Mouse (Mus musculus) CD4-positive, CD25-positive, alpha-beta regulatory T cell (primary cell): Measurements from ENCODE around the gene Krtap19-1. TPM values are rescaled to one million over a fixed set of nuclear protein-coding genes. Genes with fewer than 3 reads are reported as not detected.

Source experiments
- polyA plus RNA-seq: library from polyadenylated mRNA; unstranded; fragments of 100-300 nt; shearing (Covaris generic); gene quantifications from one replicate; pipeline ENCODE4 v1.2.1, GENCODE M21; 2017

The Krtap19-1 gene
- not detected for polyA plus RNA-seq

GRCm38 (mm10) chr16:88869311-88869710 lies at the start of gene Krtap19-1:
Krtap19-1 (minus strand) TSS chr16:88869411.

GRCm38 (mm10) chr16:88896357-88896756 lies 27.1 kb upstream of the Krtap19-1 start, which contains the start of gene Krtap19-5:
Krtap19-5 (minus strand) TSS chr16:88896457.

GRCm38 (mm10) chr16:88884989-88885388 lies 15.8 kb upstream of the Krtap19-1 start, which contains the start of gene Krtap19-4:
Krtap19-4 (minus strand) TSS chr16:88885089.

DNA sequence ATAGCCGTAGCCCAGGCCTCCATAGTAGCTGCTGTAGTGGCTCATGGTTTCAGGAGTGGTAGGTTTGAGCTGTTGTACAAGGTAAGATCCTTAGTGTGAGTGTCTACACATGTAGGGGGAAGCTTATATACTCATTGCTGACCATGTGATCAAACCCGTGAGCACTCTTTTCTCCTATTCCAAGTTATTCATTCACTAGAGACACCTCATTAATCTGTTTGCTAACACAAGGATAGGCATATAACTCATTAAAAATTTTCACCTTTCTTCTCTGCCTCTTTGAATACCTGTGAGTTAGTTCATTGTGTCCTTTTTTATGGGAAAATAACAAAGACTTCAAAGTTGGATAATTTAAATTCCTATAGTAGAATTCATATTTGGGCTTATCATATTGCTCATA lies 8.7 kb upstream of the Krtap19-1 start, which contains the start of gene Krtap19-3:
Krtap19-3 (minus strand) TSS at position 101 of the 400 bp plus-strand sequence.

GRCm38 (mm10) chr16:88874169-88874568 lies 5.0 kb upstream of the Krtap19-1 start, which contains the start of gene Krtap19-2:
Krtap19-2 (minus strand) TSS chr16:88874269.

DNA sequence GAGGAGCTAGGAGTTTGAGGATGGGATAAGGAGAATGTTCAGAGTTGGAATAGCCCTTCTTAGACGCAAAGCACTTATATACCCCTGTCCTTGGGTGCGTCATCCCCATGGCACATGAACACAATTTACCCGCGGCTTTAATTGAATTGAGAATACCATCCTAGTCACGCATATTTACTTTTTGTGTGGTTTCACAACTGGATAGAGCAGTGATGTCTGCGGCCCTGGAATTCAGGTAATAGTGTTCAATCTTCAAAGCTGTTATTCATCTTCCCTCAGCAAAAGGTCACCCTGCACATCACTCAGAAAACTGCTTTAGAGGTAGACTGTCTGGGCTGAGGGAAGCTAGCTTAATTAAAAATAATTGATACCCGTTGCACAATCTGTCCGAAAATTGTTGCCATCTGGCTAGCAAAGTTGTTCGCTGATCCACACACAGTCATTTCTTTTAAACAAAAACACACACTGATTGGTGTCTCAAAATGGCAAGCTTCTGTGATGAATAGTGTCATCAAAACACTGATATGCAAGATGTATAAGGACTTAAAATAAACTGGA lies 43.0 kb downstream of the Krtap19-1 start, which contains the start of gene Krtap14:
Krtap14 (minus strand) TSS at position 51 of the 558 bp plus-strand sequence.

GRCm38 (mm10) chr16:88820066-88820465 lies 49.1 kb downstream of the Krtap19-1 start, which contains the start of gene Krtap15:
Krtap15 (plus strand) TSS chr16:88820215.

Other genes starting within 250 kb of the Krtap19-1 start
- not detected for gene 2310079G19Rik, start 241.7 kb downstream of the Krtap19-1 start, polyA plus RNA-seq
- not detected for gene Krtap26-1, start 221.6 kb downstream of the Krtap19-1 start, polyA plus RNA-seq
- not detected for gene Krtap27-1, start 197.7 kb downstream of the Krtap19-1 start, polyA plus RNA-seq
- not detected for gene 2310061N02Rik, start 161.4 kb downstream of the Krtap19-1 start, polyA plus RNA-seq
- gene Krtap13-1, start 140.5 kb downstream of the Krtap19-1 start, polyA plus RNA-seq: not detected
- not detected for gene Krtap13, start 117.8 kb downstream of the Krtap19-1 start, polyA plus RNA-seq
- not detected for gene 2310034C09Rik, start 110.6 kb downstream of the Krtap19-1 start, polyA plus RNA-seq
- gene 2310057N15Rik, start 95.2 kb downstream of the Krtap19-1 start, polyA plus RNA-seq: not detected
- not detected for gene Gm5965, start 91.5 kb downstream of the Krtap19-1 start, polyA plus RNA-seq
- not detected for gene Gm20741, start 57.2 kb downstream of the Krtap19-1 start, polyA plus RNA-seq
- not detected for gene Krtap15, start 49.2 kb downstream of the Krtap19-1 start, polyA plus RNA-seq
- gene Krtap14, start 43.3 kb downstream of the Krtap19-1 start, polyA plus RNA-seq: not detected
- not detected for gene Krtap19-2, start 4.9 kb upstream of the Krtap19-1 start, polyA plus RNA-seq
- gene Krtap19-3, start 8.6 kb upstream of the Krtap19-1 start, polyA plus RNA-seq: not detected
- not detected for gene Krtap19-4, start 15.7 kb upstream of the Krtap19-1 start, polyA plus RNA-seq
- gene Krtap19-5, start 27.0 kb upstream of the Krtap19-1 start, polyA plus RNA-seq: not detected
- not detected for gene Krtap19-9b, start 62.9 kb upstream of the Krtap19-1 start, polyA plus RNA-seq
- gene Krtap16-3, start 93.5 kb upstream of the Krtap19-1 start, polyA plus RNA-seq: not detected
- gene Krtap22-2, start 141.3 kb upstream of the Krtap19-1 start, polyA plus RNA-seq: not detected
- gene Gm10229, start 145.9 kb upstream of the Krtap19-1 start, polyA plus RNA-seq: not detected
- gene Krtap6-1, start 162.3 kb upstream of the Krtap19-1 start, polyA plus RNA-seq: not detected
- gene Gm10228, start 172.1 kb upstream of the Krtap19-1 start, polyA plus RNA-seq: not detected
- not detected for gene Krtap6-5, start 178.5 kb upstream of the Krtap19-1 start, polyA plus RNA-seq
- gene 1110025L11Rik, start 194.6 kb upstream of the Krtap19-1 start, polyA plus RNA-seq: not detected
- gene Krtap6-3, start 214.6 kb upstream of the Krtap19-1 start, polyA plus RNA-seq: not detected